Mouse (Mus musculus): ENCODE measurements at regions not wholly inside any gene's neighbourhood (a gene's known extent, or its start where the extent isn't known, plus 50 kb on each side); places are given as distances from the start of the nearest gene placed in this dataset.
A peak's percentile ranks its signal among the peaks of the same experiment; 100 is the strongest.

DNA sequence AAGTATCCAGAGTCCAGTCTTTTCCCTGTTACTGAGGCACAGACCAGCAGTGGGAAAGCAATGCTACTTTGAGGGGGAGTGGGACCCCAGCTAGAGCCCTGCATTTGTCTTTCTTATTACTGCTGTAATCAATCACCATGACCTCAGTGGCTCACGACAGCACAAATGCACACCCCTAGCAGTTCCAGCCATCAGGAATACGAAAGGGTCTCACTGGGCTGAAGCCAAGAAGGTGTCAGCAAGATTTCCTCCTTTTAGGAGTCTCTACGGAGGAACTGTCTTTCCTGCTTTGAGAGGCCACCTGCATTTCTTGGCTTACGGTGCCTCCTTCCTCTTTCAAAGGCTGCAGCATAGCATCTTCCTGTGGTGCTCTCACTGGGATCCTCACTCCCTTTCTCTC is 234.3 kb upstream of the Pgrmc2 start:
- H3K9me3 ChIP-seq: no peaks in the 10 kb centered on the region
- no peaks in the 10 kb centered on the region for H3K36me3 ChIP-seq
- H3K4me2 ChIP-seq: no peak overlapping the region
- no peak overlapping the region for H3K9ac ChIP-seq
- 23% methylated on average over 4 of the region's 4 CpGs for WGBS
- peaks cover 2% of the 10 kb centered on the region; the same call in 1 of the 2 replicates for H3K27me3 ChIP-seq
- no peak overlapping the region for H3K4me3 ChIP-seq
- peaks cover 12% of the 10 kb centered on the region for H3K4me1 ChIP-seq
- ATAC-seq (ENCODE audit: insufficient number of reproducible peaks, low FRiP score, low TSS enrichment, low read depth): no peak
- H3K27ac ChIP-seq: no peak overlapping the region

DNA sequence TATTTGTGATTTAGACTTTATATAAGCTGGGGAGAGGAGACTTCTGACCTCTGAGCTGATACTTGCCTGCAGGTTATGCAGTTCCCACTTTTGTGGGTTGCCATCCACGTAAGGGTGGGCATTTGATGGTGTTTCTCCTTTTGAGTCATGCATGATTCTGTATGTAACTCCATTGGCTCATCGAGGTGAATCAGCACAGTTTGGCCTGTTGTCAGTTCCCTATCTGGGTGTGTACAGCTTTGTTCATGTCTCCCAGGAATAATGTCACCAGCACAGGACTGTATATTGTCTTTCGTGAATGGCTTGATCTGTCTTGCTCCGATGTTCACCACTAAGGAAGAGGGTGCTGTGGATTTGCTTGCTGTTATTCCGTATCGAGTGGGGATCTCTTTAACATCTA is 229.6 kb upstream of the Pgrmc2 start:
- no peak overlapping the region for H3K4me3 ChIP-seq
- H3K4me1 ChIP-seq: no peaks in the 10 kb centered on the region
- no peak overlapping the region for H3K27ac ChIP-seq
- H3K9me3 ChIP-seq: no peaks in the 10 kb centered on the region
- no peaks in the 10 kb centered on the region for H3K36me3 ChIP-seq
- peaks cover 2% of the 10 kb centered on the region; the same call in 1 of the 2 replicates for H3K27me3 ChIP-seq
- no peak overlapping the region for H3K9ac ChIP-seq
- WGBS: 87% methylated on average over 6 of the region's 6 CpGs
- ATAC-seq (ENCODE audit: insufficient number of reproducible peaks, low FRiP score, low TSS enrichment, low read depth): no peak
- no peak overlapping the region for H3K4me2 ChIP-seq

DNA sequence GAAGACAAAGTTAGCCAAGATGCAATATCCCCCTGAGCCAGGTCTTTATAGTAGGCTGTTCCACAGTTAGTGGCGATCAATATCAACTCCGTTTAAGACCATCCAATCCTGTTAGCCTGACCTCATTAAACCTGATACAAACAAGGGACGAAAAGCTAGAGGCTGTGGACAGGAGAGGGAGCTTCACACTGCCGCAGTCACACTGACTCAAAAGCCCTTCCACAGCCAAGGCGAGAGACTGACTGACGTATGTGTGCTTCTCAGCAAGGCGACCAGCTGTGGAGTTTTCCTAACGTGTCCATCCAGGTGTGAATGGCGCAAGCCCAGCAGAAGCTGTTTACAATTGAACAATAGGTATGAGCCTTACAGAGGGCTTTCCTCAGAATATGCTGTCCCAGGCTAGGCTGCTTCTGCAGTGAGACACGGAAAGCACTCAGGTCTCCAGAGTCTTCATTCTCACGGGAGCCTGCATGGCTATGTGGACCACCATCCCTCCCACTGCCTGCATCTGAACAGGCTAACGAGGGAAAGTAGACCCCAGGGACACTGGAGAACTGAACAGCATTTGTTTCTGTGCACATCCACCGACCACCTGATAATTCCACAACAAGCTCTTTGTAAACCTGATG is 224.7 kb upstream of the Pgrmc2 start:
- Histone ChIP-seq H3K9me3 (no peaks in the 10 kb centered on the region), H3K27me3 (no peaks in the 10 kb centered on the region), H3K4me1 (no peaks in the 10 kb centered on the region), H3K36me3 (no peaks in the 10 kb centered on the region), H3K4me3 (no peak overlapping the region), H3K4me2 (no peak overlapping the region), H3K27ac (no peak overlapping the region), H3K9ac (no peak overlapping the region)
- WGBS: 57% methylated on average over 13 of the region's 13 CpGs
- no peak for ATAC-seq (ENCODE audit: insufficient number of reproducible peaks, low FRiP score, low TSS enrichment, low read depth)

DNA sequence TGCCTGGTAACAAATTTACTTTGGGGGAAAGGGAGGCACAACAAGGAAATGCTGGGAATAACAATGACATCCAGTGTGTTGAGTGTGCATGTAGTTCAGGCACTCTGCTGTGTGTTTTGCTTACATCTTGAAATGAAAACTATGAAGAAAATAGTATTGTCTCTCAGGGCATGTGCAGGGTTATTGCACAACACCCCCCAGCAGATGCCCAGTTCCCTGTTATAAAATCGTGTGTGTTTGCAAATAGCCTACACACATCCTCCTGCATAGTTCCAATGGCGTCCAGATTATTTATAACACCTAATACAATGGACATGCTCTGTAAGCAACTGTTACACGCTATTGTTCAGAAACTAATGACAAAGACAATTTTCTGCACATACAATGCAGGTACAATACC is 220.0 kb upstream of the Pgrmc2 start:
- no peaks in the 10 kb centered on the region for H3K4me1 ChIP-seq
- no peak overlapping the region for H3K27ac ChIP-seq
- H3K4me2 ChIP-seq: no peak overlapping the region
- WGBS: 76% methylated on average over 3 of the region's 3 CpGs
- no peaks in the 10 kb centered on the region for H3K9me3 ChIP-seq
- no peaks in the 10 kb centered on the region for H3K36me3 ChIP-seq
- no peak overlapping the region for H3K4me3 ChIP-seq
- no peaks in the 10 kb centered on the region for H3K27me3 ChIP-seq
- H3K9ac ChIP-seq: no peak overlapping the region
- no peak for ATAC-seq (ENCODE audit: insufficient number of reproducible peaks, low FRiP score, low TSS enrichment, low read depth)

DNA sequence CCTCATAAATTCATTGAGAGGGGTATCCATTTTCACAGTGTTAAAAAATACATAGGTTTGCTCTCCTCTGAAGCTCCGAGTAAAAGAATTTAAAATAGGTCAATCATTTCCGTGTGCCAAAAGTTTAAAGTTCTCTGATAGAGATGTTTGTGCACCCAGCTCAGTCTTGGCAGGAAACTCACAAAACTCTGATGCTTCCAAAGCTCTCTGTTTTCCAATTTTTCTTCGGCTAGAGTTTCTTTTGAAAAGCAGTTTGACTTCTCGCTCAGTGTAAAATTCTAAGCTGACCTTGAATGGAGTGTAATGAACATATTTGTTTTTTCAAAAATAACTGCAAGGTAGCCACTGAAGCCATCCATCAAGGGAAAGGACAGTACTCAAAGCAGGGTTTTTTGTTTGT is 215.9 kb upstream of the Pgrmc2 start:
- Histone ChIP-seq H3K9ac (no peak overlapping the region), H3K4me1 (peaks cover 11% of the 10 kb centered on the region; the same call in 1 of the 2 replicates), H3K9me3 (no peaks in the 10 kb centered on the region), H3K27me3 (no peaks in the 10 kb centered on the region; the same call in 1 of the 2 replicates), H3K4me3 (no peak overlapping the region), H3K27ac (no peak overlapping the region), H3K4me2 (no peak overlapping the region), H3K36me3 (no peaks in the 10 kb centered on the region)
- no peak for ATAC-seq (ENCODE audit: insufficient number of reproducible peaks, low FRiP score, low TSS enrichment, low read depth)
- 56% methylated on average over 4 of the region's 4 CpGs for WGBS

DNA sequence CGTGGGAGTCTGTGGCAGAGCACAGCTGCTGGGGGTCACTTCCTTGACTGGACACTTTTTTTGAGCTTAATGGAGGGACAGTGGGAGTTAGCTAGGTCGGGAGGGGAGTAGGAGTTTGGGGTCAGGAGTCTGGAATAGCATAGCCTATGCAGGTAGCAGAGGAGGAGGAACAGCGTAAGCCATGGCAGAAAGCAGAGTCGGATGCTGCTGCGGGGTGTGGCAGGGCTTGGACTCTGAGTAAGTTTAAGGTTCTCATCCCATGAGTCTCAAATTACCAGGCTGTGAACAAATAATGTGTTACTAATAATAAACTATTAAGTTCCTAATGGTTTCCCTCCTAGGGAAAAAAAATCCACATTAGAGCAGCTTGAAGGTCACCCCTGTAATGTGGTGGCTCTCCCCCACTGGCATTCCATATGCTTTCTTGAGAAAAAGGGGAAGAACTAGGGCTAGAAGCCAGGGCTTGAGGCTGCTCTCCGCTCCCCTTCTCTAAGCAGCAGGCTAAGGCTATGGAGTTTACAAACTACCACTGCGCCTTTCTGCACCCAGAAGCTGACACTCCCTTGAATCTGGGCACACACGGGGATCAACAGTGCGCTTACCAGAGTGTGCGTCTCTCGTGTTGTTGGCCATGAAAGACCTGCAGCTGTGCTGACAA is 213.4 kb upstream of the Pgrmc2 start:
- Histone ChIP-seq H3K9ac (no peak overlapping the region), H3K9me3 (no peaks in the 10 kb centered on the region), H3K36me3 (no peaks in the 10 kb centered on the region), H3K27me3 (no peaks in the 10 kb centered on the region; the same call in 1 of the 2 replicates), H3K4me2 (no peak overlapping the region), H3K4me1 (peaks cover 11% of the 10 kb centered on the region; the same call in 1 of the 2 replicates), H3K27ac (no peak overlapping the region), H3K4me3 (no peak overlapping the region)
- WGBS: 65% methylated on average over 11 of the region's 11 CpGs
- ATAC-seq (ENCODE audit: insufficient number of reproducible peaks, low FRiP score, low TSS enrichment, low read depth): no peak

DNA sequence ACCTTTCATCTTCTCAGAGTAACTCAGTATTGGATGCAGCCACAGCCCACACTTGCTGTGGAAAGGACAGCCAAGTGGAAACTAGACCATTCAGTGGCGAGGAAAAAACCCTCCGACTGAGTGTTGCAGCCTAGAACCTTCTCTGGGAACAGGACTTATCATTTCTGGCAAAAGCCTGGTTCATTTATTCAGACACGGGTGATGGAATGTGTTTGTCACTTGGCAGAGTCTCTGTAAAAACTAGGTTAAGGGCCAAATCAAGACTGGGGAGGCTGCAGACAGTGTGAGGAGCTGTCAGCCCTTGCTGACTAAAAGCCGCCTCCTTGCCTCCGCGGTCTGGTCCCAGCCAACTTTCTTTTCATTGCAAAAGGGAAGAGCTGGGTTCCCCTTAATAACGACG is 212.3 kb upstream of the Pgrmc2 start:
- no peaks in the 10 kb centered on the region; the same call in 1 of the 2 replicates for H3K27me3 ChIP-seq
- no peak for ATAC-seq (ENCODE audit: insufficient number of reproducible peaks, low FRiP score, low TSS enrichment, low read depth)
- no peak overlapping the region for H3K4me2 ChIP-seq
- no peak overlapping the region for H3K27ac ChIP-seq
- no peak overlapping the region for H3K9ac ChIP-seq
- 57% methylated on average over 8 of the region's 8 CpGs for WGBS
- no peaks in the 10 kb centered on the region for H3K36me3 ChIP-seq
- H3K4me1 ChIP-seq: peaks cover 11% of the 10 kb centered on the region; the same call in 1 of the 2 replicates
- no peaks in the 10 kb centered on the region for H3K9me3 ChIP-seq
- H3K4me3 ChIP-seq: no peak overlapping the region

DNA sequence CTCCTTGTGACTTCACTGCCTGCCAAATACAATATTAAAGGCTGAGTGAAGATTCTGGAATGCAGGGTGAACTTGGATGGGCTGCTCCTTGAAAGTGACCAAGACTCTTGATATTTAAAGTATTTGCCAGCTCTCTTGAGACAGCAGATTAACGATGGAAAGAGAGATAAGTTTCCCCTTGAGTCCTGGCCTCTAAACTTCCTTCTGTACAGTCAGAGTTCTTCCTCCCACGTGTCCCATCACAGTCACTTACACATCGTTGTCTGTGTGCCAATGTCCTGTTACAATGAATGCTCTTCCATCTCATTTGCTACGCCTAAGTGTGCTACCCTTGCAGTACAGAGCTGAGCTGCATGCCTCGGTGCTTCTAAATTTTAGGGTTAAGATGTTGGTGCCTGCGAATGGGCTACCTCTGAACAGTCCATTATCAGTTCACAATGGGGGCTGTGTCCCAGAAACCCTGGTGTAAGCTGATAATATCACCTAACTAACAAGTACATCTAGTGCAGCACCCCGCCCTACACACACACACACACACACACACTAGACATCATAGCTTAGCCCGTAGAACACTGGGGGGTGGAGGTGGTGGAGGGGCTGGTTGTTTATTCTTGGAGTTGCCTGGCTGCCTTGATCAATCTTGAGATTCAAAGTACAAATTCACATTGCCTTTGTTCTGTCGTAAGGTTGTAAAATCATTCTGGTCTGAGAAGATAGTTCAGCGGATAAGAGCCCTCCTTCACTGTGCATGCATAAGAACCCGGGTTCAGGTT is 207.9 kb upstream of the Pgrmc2 start:
- H3K36me3 ChIP-seq: no peaks in the 10 kb centered on the region
- no peak for ATAC-seq (ENCODE audit: insufficient number of reproducible peaks, low FRiP score, low TSS enrichment, low read depth)

DNA sequence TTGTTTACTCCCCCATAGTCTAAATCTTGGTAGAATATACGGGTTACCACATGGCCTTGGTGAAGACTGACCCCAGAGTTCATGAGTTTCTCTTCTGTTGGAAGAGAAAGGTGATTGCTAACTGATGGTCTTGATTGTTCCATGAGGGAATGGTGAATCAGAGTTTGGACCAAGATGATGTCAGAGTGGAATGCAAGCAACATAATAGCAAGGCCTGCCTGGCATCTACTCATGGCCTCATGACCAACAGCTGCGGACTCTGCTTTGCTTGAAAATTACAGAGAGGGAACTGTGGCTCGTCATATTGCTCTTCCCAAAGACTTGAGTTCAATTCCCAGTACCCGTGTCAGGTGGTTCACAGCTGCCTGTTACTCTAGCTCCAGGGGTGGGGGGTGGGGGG is 205.9 kb upstream of the Pgrmc2 start:
- Histone ChIP-seq H3K4me3 (no peak overlapping the region), H3K27ac (no peak overlapping the region), H3K4me1 (peaks cover 14% of the 10 kb centered on the region), H3K9me3 (no peaks in the 10 kb centered on the region), H3K36me3 (no peaks in the 10 kb centered on the region), H3K27me3 (no peaks in the 10 kb centered on the region), H3K9ac (no peak overlapping the region), H3K4me2 (no peak overlapping the region)
- no peak for ATAC-seq (ENCODE audit: insufficient number of reproducible peaks, low FRiP score, low TSS enrichment, low read depth)
- 73% methylated on average over 4 of the region's 4 CpGs for WGBS

More for the DNA sequence above, 207.9 kb upstream of the Pgrmc2 start:
- Histone ChIP-seq H3K4me3 (no peak overlapping the region), H3K9me3 (no peaks in the 10 kb centered on the region), H3K27ac (no peak overlapping the region), H3K9ac (no peak overlapping the region), H3K4me2 (no peak overlapping the region), H3K4me1 (0 out of 2 replicates have a peak, but pooled peaks cover 4% of the 10 kb centered on the region), H3K27me3 (no peaks in the 10 kb centered on the region; the same call in 1 of the 2 replicates)
- 76% methylated on average over 11 of the region's 11 CpGs for WGBS

DNA sequence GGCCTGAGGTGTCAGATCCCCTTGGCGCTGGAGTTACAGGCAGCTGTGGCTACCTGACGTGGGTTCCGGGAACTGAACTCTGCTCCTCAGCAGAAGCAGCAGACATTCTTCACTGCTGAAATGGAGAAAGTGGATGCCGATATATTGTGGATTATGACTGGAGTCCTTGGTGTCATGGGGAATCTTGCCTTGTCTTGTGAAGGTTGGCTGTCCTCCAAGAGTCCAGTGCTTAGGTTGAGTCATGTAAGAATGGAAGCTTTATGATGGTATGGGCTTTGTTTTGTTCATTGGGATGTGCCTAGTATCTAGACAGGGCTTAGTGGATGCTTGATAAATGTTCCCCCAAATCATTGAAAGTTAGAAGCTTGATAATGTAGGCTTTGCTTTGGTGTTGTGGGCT is 205.2 kb upstream of the Pgrmc2 start:
- no peaks in the 10 kb centered on the region for H3K36me3 ChIP-seq
- H3K4me3 ChIP-seq: no peak overlapping the region
- WGBS: 87% methylated on average over 4 of the region's 4 CpGs
- no peaks in the 10 kb centered on the region for H3K9me3 ChIP-seq
- peaks cover 14% of the 10 kb centered on the region for H3K4me1 ChIP-seq
- no peak for ATAC-seq (ENCODE audit: insufficient number of reproducible peaks, low FRiP score, low TSS enrichment, low read depth)
- H3K9ac ChIP-seq: no peak overlapping the region
- no peak overlapping the region for H3K4me2 ChIP-seq
- no peak overlapping the region for H3K27ac ChIP-seq
- no peaks in the 10 kb centered on the region for H3K27me3 ChIP-seq

DNA sequence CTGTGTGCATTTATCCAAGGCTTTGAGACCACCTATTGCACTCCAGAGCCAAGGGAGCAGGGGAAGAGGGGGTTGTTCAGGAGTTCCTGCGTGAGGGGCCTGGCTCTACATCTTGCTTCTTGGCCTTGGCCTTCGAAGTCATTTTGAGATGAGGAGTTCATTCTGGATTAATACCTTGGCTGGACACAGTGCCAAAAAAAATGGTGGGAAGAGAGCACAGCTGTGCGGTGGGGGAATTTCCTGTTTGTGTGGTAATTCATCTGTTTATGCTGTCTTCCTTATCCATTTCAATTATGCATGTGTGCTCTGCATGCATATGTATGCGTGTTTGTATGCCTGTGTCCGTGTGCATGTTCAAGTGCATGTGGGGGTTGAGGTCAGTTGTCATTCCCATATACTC is 202.5 kb upstream of the Pgrmc2 start:
- Histone ChIP-seq H3K4me1 (peaks cover 19% of the 10 kb centered on the region), H3K27ac (peak overlapping the region; percentile 57; the same call in 1 of the 2 replicates), H3K9ac (no peak overlapping the region), H3K36me3 (no peaks in the 10 kb centered on the region), H3K27me3 (no peaks in the 10 kb centered on the region), H3K4me2 (no peak overlapping the region), H3K9me3 (no peaks in the 10 kb centered on the region), H3K4me3 (no peak overlapping the region)
- no peak for ATAC-seq (ENCODE audit: insufficient number of reproducible peaks, low FRiP score, low TSS enrichment, low read depth)
- WGBS: 60% methylated on average over 5 of the region's 5 CpGs

DNA sequence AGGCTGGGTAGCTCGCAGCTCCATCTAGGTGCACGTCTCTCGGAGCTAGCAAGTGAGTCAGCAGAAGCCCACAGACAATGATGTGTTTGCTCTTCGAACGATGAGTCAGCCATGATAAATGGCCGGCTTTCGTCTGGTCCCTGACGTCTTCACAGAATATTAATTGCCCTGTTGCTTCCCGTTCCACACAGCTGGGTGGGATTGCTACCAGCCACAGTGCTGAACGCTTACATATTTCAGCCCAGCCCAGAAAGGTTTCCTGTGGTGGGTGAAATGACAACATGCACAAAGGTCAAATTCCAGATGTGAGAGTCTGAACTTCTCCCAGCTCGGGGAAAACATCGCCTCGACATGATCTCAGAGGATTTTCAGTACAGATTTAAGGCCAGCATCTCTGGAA is 202.1 kb upstream of the Pgrmc2 start:
- Histone ChIP-seq H3K27ac (peak overlapping the region; percentile 57; the same call in 1 of the 2 replicates), H3K36me3 (no peaks in the 10 kb centered on the region), H3K4me3 (no peak overlapping the region), H3K4me1 (peaks cover 19% of the 10 kb centered on the region), H3K27me3 (no peaks in the 10 kb centered on the region), H3K9ac (no peak overlapping the region), H3K9me3 (no peaks in the 10 kb centered on the region), H3K4me2 (no peak overlapping the region)
- WGBS: 6% methylated on average over 13 of the region's 13 CpGs
- peak; percentile 58; the same call in 1 of the 2 replicates for ATAC-seq (ENCODE audit: insufficient number of reproducible peaks, low FRiP score, low TSS enrichment, low read depth)

Data from limb, embryonic 15.5 days (tissue).